Mouse (Mus musculus): ENCODE data around the gene A830018L16Rik. TPM values are rescaled to one million over a fixed set of nuclear protein-coding genes. Genes with fewer than 3 reads are reported as not detected.
A peak's percentile ranks its signal among the peaks of the same experiment; 100 is the strongest.

The A830018L16Rik gene
- total RNA-seq, 2 experiments from 2014 or later: 108 to 120 TPM

- peak; percentile 10 to 68 for DNase-seq (ENCODE audit: low spot score in 2 of 2)
Measured at GRCm38 (mm10) chr1:11650137-11650536, 236.2 kb downstream of the A830018L16Rik start.

- no peak for DNase-seq (ENCODE audit: low spot score in 2 of 2)
Measured at GRCm38 (mm10) chr1:11652773-11653172, 238.9 kb downstream of the A830018L16Rik start.

GRCm38 (mm10) chr1:11657341-11658060 lies 243.6 kb downstream of the A830018L16Rik start:
- peak in 1 of 2 experiments; percentile 72 for DNase-seq (ENCODE audit: low spot score in 2 of 2)

- DNase-seq (ENCODE audit: low spot score in 2 of 2): no peak
Measured at GRCm38 (mm10) chr1:11658061-11658625, 244.2 kb downstream of the A830018L16Rik start.

GRCm38 (mm10) chr1:11744749-11745314 lies 330.9 kb downstream of the A830018L16Rik start:
- no peak for DNase-seq (ENCODE audit: low spot score in 2 of 2)

- DNase-seq (ENCODE audit: low spot score in 2 of 2): no peak
Measured at GRCm38 (mm10) chr1:11748424-11748823, 334.5 kb downstream of the A830018L16Rik start.

GRCm38 (mm10) chr1:11750065-11750464 lies 336.2 kb downstream of the A830018L16Rik start:
- no peak for DNase-seq (ENCODE audit: low spot score in 2 of 2)

GRCm38 (mm10) chr1:11750607-11751006 lies 336.7 kb downstream of the A830018L16Rik start:
- DNase-seq (ENCODE audit: low spot score in 2 of 2): peak in 1 of 2 experiments; percentile 9

- DNase-seq (ENCODE audit: low spot score in 2 of 2): no peak
Measured at GRCm38 (mm10) chr1:11751996-11752395, 338.1 kb downstream of the A830018L16Rik start.

- peak in 1 of 2 experiments; percentile 9 for DNase-seq (ENCODE audit: low spot score in 2 of 2)
Measured at GRCm38 (mm10) chr1:11788264-11788663, 374.4 kb downstream of the A830018L16Rik start.

- no peak for DNase-seq (ENCODE audit: low spot score in 2 of 2)
Measured at GRCm38 (mm10) chr1:11792820-11793219, 378.9 kb downstream of the A830018L16Rik start.

- DNase-seq (ENCODE audit: low spot score in 2 of 2): peak in 1 of 2 experiments; percentile 24
Measured at GRCm38 (mm10) chr1:11795666-11796065, 381.8 kb downstream of the A830018L16Rik start.

GRCm38 (mm10) chr1:11872847-11873246 lies 458.9 kb downstream of the A830018L16Rik start:
- no peak for DNase-seq (ENCODE audit: low spot score in 2 of 2)

GRCm38 (mm10) chr1:11873573-11873972 lies 459.7 kb downstream of the A830018L16Rik start:
- DNase-seq (ENCODE audit: low spot score in 2 of 2): no peak

- no peak for DNase-seq (ENCODE audit: low spot score in 2 of 2)
Measured at GRCm38 (mm10) chr1:11881706-11882105, 467.8 kb downstream of the A830018L16Rik start.

GRCm38 (mm10) chr1:11895715-11896114 lies 481.8 kb downstream of the A830018L16Rik start:
- DNase-seq (ENCODE audit: low spot score in 2 of 2): peak; percentile 3 to 43

- DNase-seq (ENCODE audit: low spot score in 2 of 2): no peak
Measured at GRCm38 (mm10) chr1:11915873-11916272, 502.0 kb downstream of the A830018L16Rik start.

- no peak for DNase-seq (ENCODE audit: low spot score in 2 of 2)
Measured at GRCm38 (mm10) chr1:11936984-11937383, 523.1 kb downstream of the A830018L16Rik start.

- DNase-seq (ENCODE audit: low spot score in 2 of 2): no peak
Measured at GRCm38 (mm10) chr1:11959421-11960206, 545.7 kb downstream of the A830018L16Rik start.

GRCm38 (mm10) chr1:11982590-11983136 lies 568.8 kb downstream of the A830018L16Rik start:
- DNase-seq (ENCODE audit: low spot score in 2 of 2): no peak

- DNase-seq (ENCODE audit: low spot score in 2 of 2): no peak
Measured at GRCm38 (mm10) chr1:11990011-11990410, 576.1 kb downstream of the A830018L16Rik start.
